Mouse (Mus musculus): Measurements from ENCODE around the gene Myod1. TPM values are rescaled to one million over a fixed set of nuclear protein-coding genes. Genes with fewer than 3 reads are reported as not detected.

Myod1 gene
- polyA plus RNA-seq, 1 experiment from 2014 or later = 0.17 TPM

- ATAC-seq (ENCODE audit: insufficient number of reproducible peaks, insufficient read depth, low FRiP score, low read depth) = no peak
- Histone ChIP-seq H3K4me1 (ENCODE audit: control insufficient read depth, insufficient read depth, low read length) (peaks cover 8% of the 10 kb centered on the region; the same call in 1 of the 2 replicates), H3K36me3 (ENCODE audit: control insufficient read depth, insufficient read depth, low read length) (no peaks in the 10 kb centered on the region), H3K9ac (replicated peaks; ENCODE audit: low read depth, low read length) (no peak overlapping the region), H3K4me2 (replicated peaks; ENCODE audit: low read depth, low read length) (no peak overlapping the region), H3K27me3 (ENCODE audit: control insufficient read depth, insufficient read depth, low read length) (peaks cover 34% of the 10 kb centered on the region), H3K9me3 (ENCODE audit: control insufficient read depth, low read depth, low read length) (no peaks in the 10 kb centered on the region), H3K27ac (ENCODE audit: low read length) (no peak overlapping the region), H3K4me3 (ENCODE audit: low read depth, low read length) (no peak overlapping the region)
- WGBS = 88% methylated on average over 1 of the region's 1 CpGs
These were observed 23.4 kb downstream of the Myod1 start for GRCm38 (mm10) chr7:46399676-46400075.

- ATAC-seq (ENCODE audit: insufficient number of reproducible peaks, insufficient read depth, low FRiP score, low read depth) = no peak
- WGBS = 34% methylated on average over 8 of the region's 8 CpGs
These were observed 24.1 kb downstream of the Myod1 start for GRCm38 (mm10) chr7:46400346-46400745.

GRCm38 (mm10) chr7:46401371-46402180 is 25.3 kb downstream of the Myod1 start:
- peaks cover 5% of the 10 kb centered on the region; the same call in 1 of the 2 replicates for H3K4me1 ChIP-seq (ENCODE audit: control insufficient read depth, insufficient read depth, low read length)
- H3K9me3 ChIP-seq (ENCODE audit: control insufficient read depth, low read depth, low read length) = no peaks in the 10 kb centered on the region
- H3K27ac ChIP-seq (ENCODE audit: low read length) = no peak overlapping the region
- H3K27me3 ChIP-seq (ENCODE audit: control insufficient read depth, insufficient read depth, low read length) = peaks cover 23% of the 10 kb centered on the region
- H3K4me2 ChIP-seq (replicated peaks; ENCODE audit: low read depth, low read length) = no peak overlapping the region
- no peak for ATAC-seq (ENCODE audit: insufficient number of reproducible peaks, insufficient read depth, low FRiP score, low read depth)
- WGBS = 64% methylated on average over 3 of the region's 3 CpGs
- no peak overlapping the region for H3K4me3 ChIP-seq (ENCODE audit: low read depth, low read length)
- no peaks in the 10 kb centered on the region for H3K36me3 ChIP-seq (ENCODE audit: control insufficient read depth, insufficient read depth, low read length)
- no peak overlapping the region for H3K9ac ChIP-seq (replicated peaks; ENCODE audit: low read depth, low read length)

More at GRCm38 (mm10) chr7:46400346-46400745, 24.1 kb downstream of the Myod1 start:
- Histone ChIP-seq H3K36me3 (ENCODE audit: control insufficient read depth, insufficient read depth, low read length) (no peaks in the 10 kb centered on the region), H3K9me3 (ENCODE audit: control insufficient read depth, low read depth, low read length) (no peaks in the 10 kb centered on the region), H3K4me3 (ENCODE audit: low read depth, low read length) (no peak overlapping the region), H3K27me3 (ENCODE audit: control insufficient read depth, insufficient read depth, low read length) (peaks cover 28% of the 10 kb centered on the region), H3K9ac (replicated peaks; ENCODE audit: low read depth, low read length) (no peak overlapping the region), H3K4me2 (replicated peaks; ENCODE audit: low read depth, low read length) (no peak overlapping the region), H3K4me1 (ENCODE audit: control insufficient read depth, insufficient read depth, low read length) (peaks cover 8% of the 10 kb centered on the region; the same call in 1 of the 2 replicates), H3K27ac (ENCODE audit: low read length) (no peak overlapping the region)

GRCm38 (mm10) chr7:46403616-46404485 is 27.6 kb downstream of the Myod1 start:
- H3K9me3 ChIP-seq (ENCODE audit: control insufficient read depth, low read depth, low read length) = no peaks in the 10 kb centered on the region
- H3K9ac ChIP-seq (replicated peaks; ENCODE audit: low read depth, low read length) = no peak overlapping the region
- no peaks in the 10 kb centered on the region for H3K36me3 ChIP-seq (ENCODE audit: control insufficient read depth, insufficient read depth, low read length)
- ATAC-seq (ENCODE audit: insufficient number of reproducible peaks, insufficient read depth, low FRiP score, low read depth) = no peak
- no peak overlapping the region for H3K27ac ChIP-seq (ENCODE audit: low read length)
- no peak overlapping the region for H3K4me3 ChIP-seq (ENCODE audit: low read depth, low read length)
- 78% methylated on average over 15 of the region's 15 CpGs for WGBS
- no peak overlapping the region for H3K4me2 ChIP-seq (replicated peaks; ENCODE audit: low read depth, low read length)
- peaks cover 4% of the 10 kb centered on the region for H3K27me3 ChIP-seq (ENCODE audit: control insufficient read depth, insufficient read depth, low read length)
- no peaks in the 10 kb centered on the region for H3K4me1 ChIP-seq (ENCODE audit: control insufficient read depth, insufficient read depth, low read length)

GRCm38 (mm10) chr7:46404756-46405155 is 28.5 kb downstream of the Myod1 start:
- no peak overlapping the region for H3K9ac ChIP-seq (replicated peaks; ENCODE audit: low read depth, low read length)
- H3K4me1 ChIP-seq (ENCODE audit: control insufficient read depth, insufficient read depth, low read length) = no peaks in the 10 kb centered on the region
- 82% methylated on average over 7 of the region's 7 CpGs for WGBS
- no peak for ATAC-seq (ENCODE audit: insufficient number of reproducible peaks, insufficient read depth, low FRiP score, low read depth)
- no peaks in the 10 kb centered on the region for H3K9me3 ChIP-seq (ENCODE audit: control insufficient read depth, low read depth, low read length)
- no peak overlapping the region for H3K27ac ChIP-seq (ENCODE audit: low read length)
- no peaks in the 10 kb centered on the region for H3K36me3 ChIP-seq (ENCODE audit: control insufficient read depth, insufficient read depth, low read length)
- no peaks in the 10 kb centered on the region for H3K27me3 ChIP-seq (ENCODE audit: control insufficient read depth, insufficient read depth, low read length)
- no peak overlapping the region for H3K4me3 ChIP-seq (ENCODE audit: low read depth, low read length)
- no peak overlapping the region for H3K4me2 ChIP-seq (replicated peaks; ENCODE audit: low read depth, low read length)

GRCm38 (mm10) chr7:46408606-46409005 is 32.3 kb downstream of the Myod1 start:
- H3K9me3 ChIP-seq (ENCODE audit: control insufficient read depth, low read depth, low read length) = no peaks in the 10 kb centered on the region
- no peak overlapping the region for H3K9ac ChIP-seq (replicated peaks; ENCODE audit: low read depth, low read length)
- no peaks in the 10 kb centered on the region for H3K27me3 ChIP-seq (ENCODE audit: control insufficient read depth, insufficient read depth, low read length)
- ATAC-seq (ENCODE audit: insufficient number of reproducible peaks, insufficient read depth, low FRiP score, low read depth) = no peak
- 81% methylated on average over 9 of the region's 9 CpGs for WGBS
- H3K4me1 ChIP-seq (ENCODE audit: control insufficient read depth, insufficient read depth, low read length) = no peaks in the 10 kb centered on the region
- no peaks in the 10 kb centered on the region for H3K36me3 ChIP-seq (ENCODE audit: control insufficient read depth, insufficient read depth, low read length)
- H3K4me2 ChIP-seq (replicated peaks; ENCODE audit: low read depth, low read length) = no peak overlapping the region
- H3K27ac ChIP-seq (ENCODE audit: low read length) = no peak overlapping the region
- no peak overlapping the region for H3K4me3 ChIP-seq (ENCODE audit: low read depth, low read length)

- Histone ChIP-seq H3K9ac (replicated peaks; ENCODE audit: low read depth, low read length) (no peak overlapping the region), H3K9me3 (ENCODE audit: control insufficient read depth, low read depth, low read length) (no peaks in the 10 kb centered on the region), H3K27me3 (ENCODE audit: control insufficient read depth, insufficient read depth, low read length) (no peaks in the 10 kb centered on the region), H3K27ac (ENCODE audit: low read length) (no peak overlapping the region), H3K4me2 (replicated peaks; ENCODE audit: low read depth, low read length) (no peak overlapping the region), H3K4me1 (ENCODE audit: control insufficient read depth, insufficient read depth, low read length) (no peaks in the 10 kb centered on the region), H3K36me3 (ENCODE audit: control insufficient read depth, insufficient read depth, low read length) (no peaks in the 10 kb centered on the region), H3K4me3 (ENCODE audit: low read depth, low read length) (no peak overlapping the region)
- no peak for ATAC-seq (ENCODE audit: insufficient number of reproducible peaks, insufficient read depth, low FRiP score, low read depth)
- 52% methylated on average over 12 of the region's 12 CpGs for WGBS
These were observed 33.0 kb downstream of the Myod1 start for GRCm38 (mm10) chr7:46409204-46409789.

- H3K27me3 ChIP-seq (ENCODE audit: control insufficient read depth, insufficient read depth, low read length) = no peaks in the 10 kb centered on the region
- no peak overlapping the region for H3K27ac ChIP-seq (ENCODE audit: low read length)
- WGBS = 77% methylated on average over 6 of the region's 6 CpGs
- no peaks in the 10 kb centered on the region for H3K9me3 ChIP-seq (ENCODE audit: control insufficient read depth, low read depth, low read length)
- H3K4me1 ChIP-seq (ENCODE audit: control insufficient read depth, insufficient read depth, low read length) = no peaks in the 10 kb centered on the region
- H3K4me2 ChIP-seq (replicated peaks; ENCODE audit: low read depth, low read length) = no peak overlapping the region
- no peak overlapping the region for H3K9ac ChIP-seq (replicated peaks; ENCODE audit: low read depth, low read length)
- H3K36me3 ChIP-seq (ENCODE audit: control insufficient read depth, insufficient read depth, low read length) = no peaks in the 10 kb centered on the region
- no peak overlapping the region for H3K4me3 ChIP-seq (ENCODE audit: low read depth, low read length)
- no peak for ATAC-seq (ENCODE audit: insufficient number of reproducible peaks, insufficient read depth, low FRiP score, low read depth)
These were observed 34.5 kb downstream of the Myod1 start for GRCm38 (mm10) chr7:46410727-46411126.
